Mouse (Mus musculus) forebrain, embryonic 13.5 days (tissue): ENCODE results near the gene Bcl7b. TPM values are rescaled to one million over a fixed set of nuclear protein-coding genes. Genes with fewer than 3 reads are reported as not detected.

ENCODE experiments used
- ATAC-seq: fragments of 200-750 bp; cut with Nextera tagmentation; 2 replicates; pipeline ENCODE4 v1.8.0; 2017
- H3K27ac ChIP-seq: fragments of 300-500 bp; sonication (generic); 2 replicates; pipeline ENCODE4 v1.5.1; 2015; ENCODE audit warnings: inconsistent platforms, mild to moderate bottlenecking, moderate library complexity
- H3K27me3 ChIP-seq: fragments of 300-500 bp; sonication (generic); 2 replicates; pipeline ENCODE4 v1.6.1; 2015; ENCODE audit warnings: mild to moderate bottlenecking, inconsistent platforms
- H3K36me3 ChIP-seq: fragments of 300-500 bp; sonication (generic); 2 replicates; pipeline ENCODE4 v1.6.1; 2015; ENCODE audit warnings: mild to moderate bottlenecking, inconsistent platforms; ENCODE audit not compliant: poor library complexity, severe bottlenecking
- H3K4me1 ChIP-seq: fragments of 300-500 bp; sonication (generic); 2 replicates; pipeline ENCODE4 v1.6.1; 2015; ENCODE audit warnings: inconsistent platforms
- H3K4me2 ChIP-seq: fragments of 300-500 bp; sonication (generic); 2 replicates; pipeline ENCODE4 v1.6.1; 2015; ENCODE audit warnings: inconsistent platforms, mild to moderate bottlenecking, moderate library complexity
- H3K4me3 ChIP-seq: fragments of 300-500 bp; sonication (generic); 2 replicates; pipeline ENCODE4 v1.5.1; 2015; ENCODE audit warnings: mild to moderate bottlenecking, inconsistent platforms
- H3K9ac ChIP-seq: fragments of 300-500 bp; sonication (generic); 2 replicates; pipeline ENCODE4 v1.6.1; 2015; ENCODE audit warnings: mild to moderate bottlenecking, inconsistent platforms
- H3K9me3 ChIP-seq: fragments of 300-500 bp; sonication (generic); replicated peaks from 2 replicates; pipeline ENCODE4 v1.6.1; 2016; ENCODE audit warnings: inconsistent platforms
- WGBS: fragments of 180-500 bp; shearing (Covaris S2); methylation state at CpG from one replicate; pipeline ENCODE4 v1.1.7; 2015; 5-methylcytosine and 5-hydroxymethylcytosine counted together
- polyA plus RNA-seq: library from polyadenylated mRNA; unstranded; fragments of >200 nt; fragmentation: Nextera tagmentation; extraction: Ambion mirVana; gene quantifications from 2 replicates; pipeline ENCODE4 v1.2.1, GENCODE M21; 2015

Bcl7b gene
- polyA plus RNA-seq, 1 experiment from 2014 or later, result 48.9 TPM

DNA sequence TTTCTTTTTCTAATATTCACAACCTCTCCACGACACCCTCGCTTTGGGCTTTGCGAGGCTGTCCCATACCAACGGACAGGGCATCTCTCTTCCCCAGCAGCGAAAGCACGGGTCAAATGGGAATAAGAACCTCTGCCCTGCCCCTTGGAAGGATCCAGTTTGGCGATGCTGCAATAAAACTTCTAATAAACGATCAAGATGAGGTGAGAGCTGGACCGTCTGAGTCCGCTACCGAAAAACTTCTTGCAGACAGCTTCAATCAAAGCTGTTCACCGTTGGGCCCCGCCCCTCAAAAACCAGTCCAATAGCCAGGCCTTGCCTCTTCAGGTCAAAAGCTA, 19.4 kb upstream of the Bcl7b start:
- Histone ChIP-seq H3K36me3 (peaks cover 10% of the 10 kb centered on the region), H3K9me3 (no peaks in the 10 kb centered on the region), H3K4me1 (peaks cover 18% of the 10 kb centered on the region), H3K4me3 (peak overlapping the region; percentile 69), H3K9ac (peak overlapping the region; percentile 67), H3K4me2 (peak overlapping the region; percentile 78), H3K27me3 (no peaks in the 10 kb centered on the region), H3K27ac (peak overlapping the region; percentile 83)
- ATAC-seq, result no peak
- under 1% methylated on average over 13 of the region's 13 CpGs for WGBS

- peak; percentile 98 for ATAC-seq
- WGBS, result under 1% methylated on average over 61 of the region's 63 CpGs
These were observed 18.8 kb upstream of the Bcl7b start, which contains the start of gene Tbl2 for GRCm38 (mm10) chr5:135149053-135149819. Gene Tbl2, plus strand, starts transcription at chr5:135149657.

DNA sequence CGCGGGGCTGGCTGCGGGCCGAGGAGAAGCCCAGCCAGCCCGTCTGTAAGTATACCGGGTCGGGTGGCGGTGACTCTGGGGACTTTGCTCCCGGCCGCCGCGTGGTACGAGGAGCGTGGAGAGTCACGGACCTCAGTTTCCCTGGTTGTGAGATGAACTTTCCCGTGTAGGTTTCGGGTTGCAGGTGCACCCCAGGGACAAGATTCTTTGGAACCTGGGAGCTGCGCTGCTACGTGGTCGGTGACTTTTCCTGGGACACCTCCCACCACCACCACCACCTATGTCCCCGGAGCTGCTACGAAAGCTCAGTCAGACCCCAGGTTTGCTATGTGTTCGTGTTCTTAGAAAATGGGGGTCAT, 18.3 kb upstream of the Bcl7b start:
- H3K9ac ChIP-seq, result peak overlapping the region; percentile 80
- H3K36me3 ChIP-seq, result peaks cover 21% of the 10 kb centered on the region
- peak overlapping the region; percentile 78 for H3K4me2 ChIP-seq
- under 1% methylated on average over 19 of the region's 23 CpGs for WGBS
- peak overlapping the region; percentile 69 for H3K4me3 ChIP-seq
- H3K27me3 ChIP-seq, result no peaks in the 10 kb centered on the region
- peak overlapping the region; percentile 83; the same call in 1 of the 2 replicates for H3K27ac ChIP-seq
- peaks cover 18% of the 10 kb centered on the region for H3K4me1 ChIP-seq
- no peaks in the 10 kb centered on the region for H3K9me3 ChIP-seq
- ATAC-seq, result no peak

More at GRCm38 (mm10) chr5:135149053-135149819, 18.8 kb upstream of the Bcl7b start, which contains the start of gene Tbl2:
- Histone ChIP-seq H3K4me1 (peaks cover 18% of the 10 kb centered on the region), H3K27me3 (no peaks in the 10 kb centered on the region), H3K9me3 (no peaks in the 10 kb centered on the region), H3K27ac (peak within 1 kb of the TSS; percentile 83), H3K4me3 (peak within 1 kb of the TSS; percentile 69), H3K4me2 (peak within 1 kb of the TSS; percentile 78), H3K9ac (peak within 1 kb of the TSS; percentile 80), H3K36me3 (peaks cover 15% of the 10 kb centered on the region)

- no peaks in the 10 kb centered on the region for H3K4me1 ChIP-seq
- no peak overlapping the region for H3K4me2 ChIP-seq
- peaks cover 87% of the 10 kb centered on the region for H3K36me3 ChIP-seq
- H3K27me3 ChIP-seq, result no peaks in the 10 kb centered on the region
- H3K4me3 ChIP-seq, result no peak overlapping the region
- no peaks in the 10 kb centered on the region for H3K9me3 ChIP-seq
- no peak for ATAC-seq
- no peak overlapping the region for H3K9ac ChIP-seq
- WGBS, result 96% methylated on average over 4 of the region's 4 CpGs
- H3K27ac ChIP-seq, result no peak overlapping the region
These were observed 11.6 kb upstream of the Bcl7b start for GRCm38 (mm10) chr5:135156496-135156895.

- H3K27me3 ChIP-seq, result no peaks in the 10 kb centered on the region
- H3K27ac ChIP-seq, result no peak overlapping the region
- WGBS, result 88% methylated on average over 4 of the region's 4 CpGs
- H3K4me2 ChIP-seq, result no peak overlapping the region
- no peaks in the 10 kb centered on the region for H3K4me1 ChIP-seq
- peaks cover 67% of the 10 kb centered on the region for H3K36me3 ChIP-seq
- H3K9ac ChIP-seq, result no peak overlapping the region; the same call in 1 of the 2 replicates
- H3K9me3 ChIP-seq, result no peaks in the 10 kb centered on the region
- ATAC-seq, result no peak
- H3K4me3 ChIP-seq, result no peak overlapping the region
These were observed 6.9 kb upstream of the Bcl7b start for GRCm38 (mm10) chr5:135161221-135161620.

- Histone ChIP-seq H3K4me1 (no peaks in the 10 kb centered on the region), H3K4me3 (no peak overlapping the region), H3K36me3 (peaks cover 63% of the 10 kb centered on the region), H3K9me3 (no peaks in the 10 kb centered on the region), H3K27ac (no peak overlapping the region), H3K27me3 (no peaks in the 10 kb centered on the region), H3K9ac (no peak overlapping the region; the same call in 1 of the 2 replicates), H3K4me2 (no peak overlapping the region)
- no peak for ATAC-seq
- WGBS, result 86% methylated on average over 7 of the region's 7 CpGs
These were observed 6.4 kb upstream of the Bcl7b start for GRCm38 (mm10) chr5:135161650-135162049.

- H3K27me3 ChIP-seq, result no peaks in the 10 kb centered on the region
- H3K4me2 ChIP-seq, result no peak overlapping the region
- ATAC-seq, result no peak
- no peak overlapping the region for H3K4me3 ChIP-seq
- no peak overlapping the region for H3K9ac ChIP-seq
- no peaks in the 10 kb centered on the region for H3K4me1 ChIP-seq
- no peaks in the 10 kb centered on the region for H3K9me3 ChIP-seq
- H3K27ac ChIP-seq, result no peak overlapping the region
- H3K36me3 ChIP-seq, result peaks cover 56% of the 10 kb centered on the region
- WGBS, result 96% methylated on average over 8 of the region's 8 CpGs
These were observed 5.7 kb upstream of the Bcl7b start for GRCm38 (mm10) chr5:135162361-135162760.

DNA sequence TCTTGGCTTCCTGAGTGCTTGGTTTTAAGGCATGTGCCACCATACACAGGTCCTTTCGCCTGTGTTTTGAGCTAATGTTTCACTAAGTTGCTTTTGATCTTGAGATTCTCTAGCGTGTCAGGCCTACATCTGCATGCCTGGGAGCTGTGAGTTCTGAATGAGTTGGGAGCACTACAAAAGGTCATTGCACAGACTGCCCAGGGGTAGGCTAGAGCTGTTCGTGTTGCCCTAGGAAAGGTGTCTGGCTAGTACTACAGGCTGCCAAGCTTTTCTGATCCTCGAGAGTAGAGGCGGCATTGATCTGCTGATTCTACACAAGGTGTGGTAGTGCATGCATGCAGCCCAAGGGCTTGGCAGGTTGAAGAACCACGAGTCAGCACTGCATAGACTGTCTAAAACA, 5.3 kb upstream of the Bcl7b start:
- no peak for ATAC-seq
- Histone ChIP-seq H3K4me3 (no peak overlapping the region), H3K9me3 (no peaks in the 10 kb centered on the region), H3K4me2 (no peak overlapping the region), H3K27ac (no peak overlapping the region), H3K9ac (no peak overlapping the region), H3K4me1 (no peaks in the 10 kb centered on the region), H3K27me3 (no peaks in the 10 kb centered on the region), H3K36me3 (peaks cover 53% of the 10 kb centered on the region)
- 91% methylated on average over 6 of the region's 6 CpGs for WGBS

GRCm38 (mm10) chr5:135166909-135167308, 1.2 kb upstream of the Bcl7b start:
- WGBS, result 91% methylated on average over 4 of the region's 4 CpGs
- no peak overlapping the region for H3K27ac ChIP-seq
- H3K4me1 ChIP-seq, result peaks cover 14% of the 10 kb centered on the region
- H3K9me3 ChIP-seq, result no peaks in the 10 kb centered on the region
- no peaks in the 10 kb centered on the region for H3K27me3 ChIP-seq
- H3K4me3 ChIP-seq, result no peak overlapping the region
- H3K4me2 ChIP-seq, result no peak overlapping the region
- no peak overlapping the region for H3K9ac ChIP-seq
- no peak for ATAC-seq
- peaks cover 20% of the 10 kb centered on the region for H3K36me3 ChIP-seq

- ATAC-seq, result no peak
- H3K9ac ChIP-seq, result no peak overlapping the region
- peak overlapping the region; percentile 81; the same call in 1 of the 2 replicates for H3K4me2 ChIP-seq
- WGBS, result 97% methylated on average over 4 of the region's 4 CpGs
- H3K36me3 ChIP-seq, result peaks cover 20% of the 10 kb centered on the region
- no peak overlapping the region for H3K27ac ChIP-seq
- H3K4me3 ChIP-seq, result no peak overlapping the region
- H3K27me3 ChIP-seq, result no peaks in the 10 kb centered on the region
- no peaks in the 10 kb centered on the region for H3K9me3 ChIP-seq
- peaks cover 14% of the 10 kb centered on the region for H3K4me1 ChIP-seq
These were observed 614 bp upstream of the Bcl7b start for GRCm38 (mm10) chr5:135167469-135167868.

GRCm38 (mm10) chr5:135169479-135169878, 1.4 kb downstream of the Bcl7b start:
- Histone ChIP-seq H3K4me3 (peak overlapping the region; percentile 61), H3K36me3 (peaks cover 33% of the 10 kb centered on the region), H3K27me3 (no peaks in the 10 kb centered on the region), H3K9ac (peak overlapping the region; percentile 82), H3K4me1 (peaks cover 14% of the 10 kb centered on the region), H3K27ac (no peak overlapping the region; the same call in 1 of the 2 replicates), H3K4me2 (peak overlapping the region; percentile 81), H3K9me3 (no peaks in the 10 kb centered on the region)
- no peak for ATAC-seq
- 92% methylated on average over 5 of the region's 5 CpGs for WGBS

- Histone ChIP-seq H3K4me3 (no peak overlapping the region), H3K9ac (no peak overlapping the region), H3K27me3 (no peaks in the 10 kb centered on the region), H3K27ac (no peak overlapping the region), H3K4me2 (no peak overlapping the region), H3K4me1 (peaks cover 14% of the 10 kb centered on the region), H3K9me3 (no peaks in the 10 kb centered on the region), H3K36me3 (peaks cover 54% of the 10 kb centered on the region)
- 92% methylated on average over 6 of the region's 6 CpGs for WGBS
- ATAC-seq, result no peak
These were observed 3.7 kb downstream of the Bcl7b start for GRCm38 (mm10) chr5:135171688-135172220.
